Mouse (Mus musculus): ENCODE measurements around the gene Zscan2. TPM values are rescaled to one million over a fixed set of nuclear protein-coding genes. Genes with fewer than 3 reads are reported as not detected.

Gene Zscan2
- total RNA-seq, 2 experiments from 2014 or later = 3.5 to 10.0 TPM

DNA sequence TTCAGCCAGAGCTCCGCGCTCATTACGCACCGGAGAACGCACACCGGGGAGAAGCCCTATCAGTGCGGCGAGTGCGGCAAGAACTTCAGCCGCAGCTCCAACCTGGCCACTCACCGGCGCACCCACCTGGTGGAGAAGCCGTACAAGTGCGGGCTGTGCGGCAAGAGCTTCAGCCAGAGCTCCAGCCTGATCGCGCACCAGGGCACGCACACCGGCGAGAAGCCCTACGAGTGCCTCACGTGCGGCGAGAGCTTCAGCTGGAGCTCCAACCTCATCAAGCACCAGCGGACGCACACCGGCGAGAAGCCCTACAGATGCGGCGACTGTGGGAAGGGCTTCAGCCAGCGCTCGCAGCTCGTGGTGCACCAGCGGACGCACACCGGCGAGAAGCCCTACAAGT, 15.0 kb downstream of the Zscan2 start:
- no peak for ATAC-seq (replicated peaks; ENCODE audit: poor library complexity)

GRCm38 (mm10) chr7:80882830-80883505, 22.2 kb downstream of the Zscan2 start:
- ATAC-seq (replicated peaks; ENCODE audit: poor library complexity) = peak; percentile 97

DNA sequence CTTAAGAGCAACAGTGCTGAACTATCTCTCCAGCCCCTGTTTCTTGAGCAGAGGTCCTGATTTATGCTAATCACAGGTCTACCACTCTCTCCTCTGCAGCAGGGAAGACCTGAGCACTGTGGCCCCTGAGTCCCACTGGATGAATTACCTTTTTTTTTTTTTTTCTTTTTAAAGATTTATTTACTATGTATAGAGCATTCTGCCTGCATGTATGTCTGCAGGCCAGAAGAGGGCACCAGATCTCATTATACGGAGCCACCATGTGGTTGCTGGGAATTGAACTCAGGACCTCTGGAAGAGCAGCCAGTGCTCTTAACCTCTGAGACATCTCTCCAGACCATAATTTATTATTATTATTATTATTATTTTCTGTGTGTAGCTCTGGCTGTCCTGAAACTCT, 24.9 kb downstream of the Zscan2 start:
- ATAC-seq (replicated peaks; ENCODE audit: poor library complexity) = no peak

GRCm38 (mm10) chr7:80888595-80888994, 27.9 kb downstream of the Zscan2 start:
- ATAC-seq (replicated peaks; ENCODE audit: poor library complexity) = no peak

- ATAC-seq (replicated peaks; ENCODE audit: poor library complexity) = peak; percentile 61
Measured at GRCm38 (mm10) chr7:80889021-80889511, 28.3 kb downstream of the Zscan2 start.

- ATAC-seq (replicated peaks; ENCODE audit: poor library complexity) = peak; percentile 66
Measured at GRCm38 (mm10) chr7:80889841-80890241, 29.1 kb downstream of the Zscan2 start.

DNA sequence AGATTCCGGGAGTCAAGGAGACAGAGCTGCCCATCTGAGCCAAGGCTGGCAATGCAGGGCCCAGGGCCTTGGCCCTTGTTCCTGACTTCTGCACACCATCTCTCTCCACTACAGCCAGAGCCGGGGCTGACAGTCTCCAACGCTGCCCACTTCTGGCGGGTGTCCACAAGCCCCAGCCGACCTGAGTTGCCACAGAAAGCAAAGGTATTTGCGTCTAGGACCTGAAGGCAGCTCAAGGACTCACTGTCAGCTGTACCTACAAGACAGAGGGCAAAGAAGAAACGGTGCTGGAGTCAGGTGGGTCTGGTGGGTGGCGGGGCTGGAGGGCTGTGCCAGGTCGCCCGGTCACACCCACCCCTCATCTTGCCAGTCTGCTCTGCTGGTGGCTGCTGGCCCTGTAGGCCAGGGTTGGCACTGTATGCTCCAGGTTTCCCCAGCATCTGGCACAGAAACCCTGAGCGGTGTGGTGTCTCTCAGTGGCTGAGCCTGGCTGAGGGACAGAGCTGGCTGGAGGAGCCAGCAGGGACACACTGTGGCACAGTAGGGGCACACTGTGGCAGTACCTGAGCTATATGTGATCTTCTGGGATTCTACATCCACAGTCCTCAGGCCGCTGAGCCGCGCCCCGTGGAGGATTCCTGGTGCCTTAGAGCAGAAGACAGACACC, 32.5 kb downstream of the Zscan2 start:
- no peak for ATAC-seq (replicated peaks; ENCODE audit: poor library complexity)

DNA sequence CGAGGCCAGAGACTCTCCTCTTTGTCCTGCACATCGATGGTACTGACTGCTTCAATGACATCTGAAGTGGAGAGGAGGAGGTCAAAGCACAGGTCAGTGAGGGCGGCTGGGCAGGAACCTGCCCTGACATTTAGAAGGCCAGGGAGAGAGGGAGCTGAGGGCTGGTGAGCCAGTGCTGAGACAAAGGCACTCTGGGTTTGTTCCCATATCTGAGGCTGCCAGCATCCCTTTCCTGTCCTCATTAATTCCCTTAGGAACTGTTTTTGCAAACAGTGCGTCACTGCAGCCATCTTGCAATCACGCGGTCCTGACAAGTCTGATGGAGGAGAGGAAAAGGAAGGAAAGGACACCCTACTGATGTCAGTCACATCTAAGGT, 33.0 kb downstream of the Zscan2 start:
- no peak for ATAC-seq (replicated peaks; ENCODE audit: poor library complexity)

DNA sequence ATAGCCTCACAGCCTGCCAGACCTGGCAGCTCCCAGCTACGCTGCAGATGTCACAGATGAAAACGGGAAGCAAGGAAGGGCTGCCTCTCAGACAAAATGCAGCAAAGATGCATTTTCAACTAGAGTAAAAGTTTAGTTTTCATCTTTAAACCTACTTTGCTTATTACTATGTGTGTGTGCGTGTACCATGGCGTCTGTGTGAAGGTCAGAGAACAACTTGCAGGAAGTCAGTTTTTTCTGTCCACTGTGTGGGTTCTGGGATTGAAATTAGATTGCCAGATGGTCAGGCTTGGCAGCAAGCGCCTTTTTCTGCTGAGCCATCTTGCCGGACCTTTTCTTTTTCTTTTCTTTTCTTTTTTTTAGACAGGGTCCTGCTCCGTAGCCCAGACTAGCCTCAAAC, 33.5 kb downstream of the Zscan2 start:
- no peak for ATAC-seq (replicated peaks; ENCODE audit: poor library complexity)

DNA sequence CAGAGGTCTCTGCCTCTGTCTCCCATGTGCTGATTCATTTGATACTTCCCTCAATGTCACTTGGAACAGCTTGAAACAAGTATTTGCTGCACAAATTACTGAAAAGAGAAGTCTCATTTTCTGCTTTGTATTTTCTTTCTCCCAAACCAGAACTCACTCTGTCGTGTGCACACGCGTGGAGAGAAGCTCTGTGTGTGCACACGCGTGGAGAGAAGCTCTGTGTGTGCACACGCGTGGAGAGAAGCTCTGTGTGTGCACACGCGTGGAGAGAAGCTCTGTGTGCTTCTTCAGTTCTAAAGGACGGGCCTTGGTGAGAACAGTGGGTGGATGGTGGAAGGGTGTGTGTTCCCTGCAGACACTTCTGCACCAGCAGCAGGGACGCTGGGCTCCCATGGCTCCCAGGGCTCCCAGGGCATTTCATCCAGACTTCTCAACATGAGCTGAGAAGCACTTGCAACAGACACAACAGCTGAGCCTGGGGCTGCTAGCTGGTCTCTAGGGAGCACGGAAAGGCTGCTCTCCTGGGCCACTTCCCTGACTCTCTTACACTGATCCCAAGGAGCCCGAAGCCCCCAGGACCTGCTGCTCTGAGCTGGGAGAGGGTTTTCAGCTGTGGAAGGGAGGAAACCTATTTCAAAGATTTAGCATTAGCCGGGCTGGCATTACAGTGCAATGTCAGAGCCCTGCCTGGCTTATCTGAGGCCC, 34.2 kb downstream of the Zscan2 start:
- no peak for ATAC-seq (replicated peaks; ENCODE audit: poor library complexity)

GRCm38 (mm10) chr7:80897134-80897533, 36.4 kb downstream of the Zscan2 start:
- no peak for ATAC-seq (replicated peaks; ENCODE audit: poor library complexity)

DNA sequence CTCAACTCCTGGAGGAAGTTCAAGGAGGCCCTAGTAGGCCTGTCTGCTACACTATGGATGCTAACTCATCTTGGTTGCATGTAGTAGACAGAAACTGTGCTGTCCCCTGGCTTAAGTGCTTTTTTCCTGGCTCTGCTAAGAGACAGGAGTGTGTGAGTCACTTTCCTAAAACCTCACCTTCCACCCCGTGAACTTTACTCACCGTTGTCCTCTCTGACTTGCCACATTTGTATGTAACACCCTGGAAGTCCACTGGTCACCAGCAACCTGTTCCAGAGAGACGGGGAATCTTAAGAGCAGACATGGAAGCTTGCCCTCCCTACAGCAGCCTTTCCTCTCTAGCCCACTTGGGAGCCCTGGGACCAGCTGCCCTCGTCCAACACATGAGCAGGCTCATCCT, 37.0 kb downstream of the Zscan2 start:
- ATAC-seq (replicated peaks; ENCODE audit: poor library complexity) = no peak

DNA sequence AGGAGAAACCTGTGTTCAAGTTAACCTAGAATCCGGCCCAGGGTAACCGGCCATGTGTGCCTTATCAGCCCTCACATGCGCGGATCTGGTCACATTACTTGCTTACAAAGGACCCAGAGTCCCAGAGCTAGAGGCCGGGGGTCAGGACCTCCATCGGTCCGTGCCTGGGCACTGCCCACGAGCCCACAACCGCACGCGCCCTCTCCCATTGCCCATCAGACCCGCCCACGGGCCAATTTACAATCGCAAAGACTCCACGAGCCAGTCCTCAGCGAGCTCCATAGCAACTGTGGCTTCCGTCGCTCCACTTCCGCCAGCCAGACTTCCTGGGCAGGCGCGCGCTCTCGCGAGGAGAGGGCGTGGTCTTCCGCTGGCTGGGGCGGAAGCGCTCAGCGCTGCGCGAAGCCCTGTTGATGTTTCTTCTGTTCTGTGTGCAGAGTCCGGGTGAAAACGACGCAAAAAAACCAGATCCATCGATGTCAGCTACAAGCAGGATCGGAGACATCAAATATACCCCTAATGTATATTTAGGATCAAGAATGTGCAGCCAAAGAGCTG, 40.3 kb downstream of the Zscan2 start, which contains the start of gene Wdr73:
Wdr73 (minus strand) TSS at position 326 of the 558 bp plus-strand sequence.
- ATAC-seq (replicated peaks; ENCODE audit: poor library complexity) = peak; percentile 93

GRCm38 (mm10) chr7:80901541-80902274, 41.0 kb downstream of the Zscan2 start:
- ATAC-seq (replicated peaks; ENCODE audit: poor library complexity) = no peak

GRCm38 (mm10) chr7:80903625-80904422, 43.1 kb downstream of the Zscan2 start:
- ATAC-seq (replicated peaks; ENCODE audit: poor library complexity) = no peak

- peak; percentile 40 for ATAC-seq (replicated peaks; ENCODE audit: poor library complexity)
Measured at GRCm38 (mm10) chr7:80904921-80905515, 44.3 kb downstream of the Zscan2 start, which contains the start of gene Nmb. TSS of gene Nmb (minus strand) at chr7:80905076.

DNA sequence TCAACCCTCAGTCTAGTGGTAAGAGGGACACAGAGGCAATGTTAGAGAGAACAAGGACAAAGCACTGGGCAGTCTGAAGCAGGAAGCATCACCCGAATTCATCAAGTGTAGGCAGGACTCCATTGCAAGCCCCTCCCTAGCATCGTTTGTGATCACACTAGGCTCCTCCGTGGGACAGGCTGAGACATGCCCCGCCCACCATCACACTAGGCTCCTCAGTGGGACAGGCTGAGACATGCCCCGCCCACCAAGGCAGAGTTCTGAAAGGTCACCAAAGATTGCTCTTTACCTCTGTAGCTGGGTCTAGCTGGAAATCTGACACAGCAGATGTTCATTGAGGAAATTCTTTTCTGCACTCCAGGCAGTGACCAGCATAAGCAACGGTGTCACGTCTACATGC, 50.3 kb downstream of the Zscan2 start:
- peak; percentile 60; the same call in 1 of the 2 replicates for ATAC-seq (replicated peaks; ENCODE audit: poor library complexity)

DNA sequence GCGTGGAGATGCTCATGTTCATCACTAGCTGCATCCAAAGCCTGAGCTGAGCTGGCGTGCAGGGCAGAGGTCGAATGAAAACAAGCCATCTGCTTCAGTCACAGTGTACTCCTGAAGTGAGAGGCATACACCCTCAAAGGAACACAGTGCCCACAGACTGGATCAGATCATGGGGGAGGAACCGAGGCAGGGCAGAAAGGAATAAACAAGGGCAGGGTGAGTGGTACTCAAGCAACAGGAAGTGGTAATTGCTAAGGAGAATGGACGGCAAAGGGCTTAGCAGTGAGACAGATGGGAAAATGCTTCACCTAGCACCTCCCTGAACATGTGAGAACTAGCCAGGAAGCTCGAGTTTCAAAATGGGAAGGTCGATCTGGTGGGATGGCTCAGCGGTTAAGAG, 51.8 kb downstream of the Zscan2 start:
- ATAC-seq (replicated peaks; ENCODE audit: poor library complexity) = no peak

DNA sequence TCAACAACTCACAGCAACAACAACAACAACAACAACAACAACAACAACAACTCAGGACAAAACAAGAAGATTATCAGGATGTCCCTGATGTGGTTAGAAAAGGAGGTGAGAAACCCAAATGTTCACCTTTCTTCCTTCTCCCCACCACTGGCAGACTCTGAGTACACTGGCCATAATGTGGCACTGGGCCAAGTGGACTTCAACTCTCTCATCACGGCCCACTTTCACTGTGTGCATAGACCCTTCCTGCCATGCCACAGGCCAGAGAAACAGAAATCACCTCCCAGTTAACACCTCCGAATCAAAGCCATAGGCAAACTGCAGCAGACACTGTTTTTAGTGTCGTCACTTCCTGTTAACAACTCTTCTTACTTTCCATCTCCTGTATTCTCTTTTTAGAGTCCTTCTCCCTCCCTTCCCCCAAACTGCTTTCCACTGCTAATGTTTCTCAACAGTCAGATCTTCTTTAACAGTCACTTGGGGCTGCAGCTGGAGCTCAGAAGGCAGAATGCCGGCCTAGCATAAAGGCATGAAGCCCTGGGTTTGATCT, 57.3 kb downstream of the Zscan2 start:
- no peak for ATAC-seq (replicated peaks; ENCODE audit: poor library complexity)
